Mouse (Mus musculus) embryonic facial prominence, embryonic 13.5 days (tissue): ENCODE results near the gene Angptl1. TPM values are rescaled to one million over a fixed set of nuclear protein-coding genes. Genes with fewer than 3 reads are reported as not detected.
A peak's percentile ranks its signal among the peaks of the same experiment; 100 is the strongest.

Experiments used
- ATAC-seq: fragments of 200-750 bp; cut with Nextera tagmentation; 2 replicates; pipeline ENCODE4 v1.8.0; 2017; ENCODE audit warnings: low read depth; ENCODE audit not compliant: insufficient number of reproducible peaks, insufficient read depth, low FRiP score, low TSS enrichment
- H3K27ac ChIP-seq: fragments of 300-500 bp; sonication (generic); 2 replicates; pipeline ENCODE4 v1.5.1; 2015; ENCODE audit warnings: moderate library complexity, mild to moderate bottlenecking, inconsistent platforms
- H3K27me3 ChIP-seq: fragments of 300-500 bp; sonication (generic); 2 replicates; pipeline ENCODE4 v1.6.1; 2015; ENCODE audit warnings: mild to moderate bottlenecking, inconsistent platforms
- H3K36me3 ChIP-seq: fragments of 300-500 bp; sonication (generic); 2 replicates; pipeline ENCODE4 v1.6.1; 2015; ENCODE audit warnings: mild to moderate bottlenecking, inconsistent platforms
- H3K4me1 ChIP-seq: fragments of 300-500 bp; sonication (generic); 2 replicates; pipeline ENCODE4 v1.6.1; 2015; ENCODE audit warnings: inconsistent platforms
- H3K4me2 ChIP-seq: fragments of 300-500 bp; sonication (generic); 2 replicates; pipeline ENCODE4 v1.6.1; 2015; ENCODE audit warnings: moderate library complexity, mild to moderate bottlenecking, inconsistent platforms
- H3K4me3 ChIP-seq: fragments of 300-500 bp; sonication (generic); 2 replicates; pipeline ENCODE4 v1.5.1; 2015; ENCODE audit warnings: mild to moderate bottlenecking, inconsistent platforms
- H3K9ac ChIP-seq: fragments of 300-500 bp; sonication (generic); 2 replicates; pipeline ENCODE4 v1.6.1; 2015; ENCODE audit warnings: mild to moderate bottlenecking, inconsistent platforms
- H3K9me3 ChIP-seq: fragments of 300-500 bp; sonication (generic); 2 replicates; pipeline ENCODE4 v1.6.1; 2016; ENCODE audit warnings: inconsistent platforms
- WGBS: fragments of 180-500 bp; shearing (Covaris S2); methylation state at CpG from one replicate; pipeline ENCODE4 v1.1.7; 2015; ENCODE audit warnings: mixed read lengths; 5-methylcytosine and 5-hydroxymethylcytosine counted together
- polyA plus RNA-seq: library from polyadenylated mRNA; unstranded; fragments of >200 nt; fragmentation: Nextera tagmentation; extraction: Ambion mirVana; gene quantifications from 2 replicates; pipeline ENCODE4 v1.2.1, GENCODE M21; 2015

Angptl1 gene
- polyA plus RNA-seq, 1 experiment from 2014 or later = 17.7 TPM

DNA sequence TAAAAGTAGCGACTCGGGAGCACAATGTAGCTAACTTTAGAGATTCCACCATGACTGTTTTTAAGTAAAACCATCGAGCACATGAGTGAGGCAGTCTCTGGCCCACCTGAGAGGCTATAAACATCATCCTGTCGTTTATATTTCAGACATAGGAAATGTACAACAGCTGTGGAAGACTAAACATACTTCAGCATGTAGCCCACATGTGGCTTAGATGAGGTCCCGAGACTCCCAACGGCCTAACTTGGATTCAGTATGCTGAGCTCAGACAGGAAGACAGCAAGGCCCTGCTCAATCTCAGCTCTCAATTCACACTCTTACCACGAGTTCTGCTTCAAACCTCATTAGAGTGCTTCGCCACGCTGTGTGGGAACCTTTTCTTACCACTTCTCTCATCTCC is 14.0 kb downstream of the Angptl1 start:
- WGBS = 25% methylated on average over 9 of the region's 9 CpGs
- Histone ChIP-seq H3K27me3 (no peaks in the 10 kb centered on the region), H3K4me2 (no peak overlapping the region), H3K4me1 (peaks cover 13% of the 10 kb centered on the region), H3K9me3 (no peaks in the 10 kb centered on the region), H3K4me3 (no peak overlapping the region), H3K9ac (no peak overlapping the region), H3K27ac (peak overlapping the region; percentile 58; the same call in 1 of the 2 replicates), H3K36me3 (peaks cover 15% of the 10 kb centered on the region)
- no peak; the same call in 1 of the 2 replicates for ATAC-seq

GRCm38 (mm10) chr1:156852872-156853271 is 14.5 kb downstream of the Angptl1 start:
- Histone ChIP-seq H3K4me1 (peaks cover 13% of the 10 kb centered on the region), H3K27ac (peak overlapping the region; percentile 62), H3K27me3 (no peaks in the 10 kb centered on the region), H3K4me3 (no peak overlapping the region), H3K9ac (no peak overlapping the region), H3K36me3 (peaks cover 15% of the 10 kb centered on the region), H3K4me2 (no peak overlapping the region), H3K9me3 (no peaks in the 10 kb centered on the region)
- WGBS = 42% methylated on average over 5 of the region's 5 CpGs
- no peak for ATAC-seq

GRCm38 (mm10) chr1:156854558-156854957 is 16.2 kb downstream of the Angptl1 start:
- Histone ChIP-seq H3K27ac (no peak overlapping the region), H3K36me3 (peaks cover 15% of the 10 kb centered on the region), H3K4me3 (no peak overlapping the region), H3K4me1 (peaks cover 17% of the 10 kb centered on the region), H3K27me3 (no peaks in the 10 kb centered on the region), H3K9ac (no peak overlapping the region), H3K9me3 (no peaks in the 10 kb centered on the region), H3K4me2 (no peak overlapping the region)
- ATAC-seq = no peak
- 87% methylated on average over 4 of the region's 4 CpGs for WGBS

- Histone ChIP-seq H3K9ac (no peak overlapping the region), H3K4me2 (no peak overlapping the region)
Observed at GRCm38 (mm10) chr1:156856666-156857065, 18.3 kb downstream of the Angptl1 start.

DNA sequence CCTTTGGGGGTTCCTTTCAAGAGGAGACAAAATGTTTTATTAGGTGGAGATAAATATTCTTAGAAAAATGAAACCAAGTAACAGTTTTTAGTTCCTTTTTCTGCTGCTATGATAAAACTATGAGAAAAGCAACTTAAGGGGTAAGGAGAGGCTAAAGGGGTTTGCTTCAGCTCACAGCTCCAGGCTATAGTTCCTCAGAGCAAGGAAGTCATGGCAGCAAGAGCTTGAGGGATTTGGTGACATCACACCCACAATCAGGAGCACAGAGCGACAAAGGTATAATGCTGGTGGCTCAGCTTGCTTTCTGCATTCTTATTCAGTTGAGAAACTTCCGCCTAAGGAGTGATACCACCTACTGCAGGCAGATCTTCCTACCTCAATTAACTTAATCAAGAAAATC is 20.8 kb downstream of the Angptl1 start:
- no peaks in the 10 kb centered on the region for H3K27me3 ChIP-seq
- ATAC-seq = no peak
- H3K36me3 ChIP-seq = peaks cover 10% of the 10 kb centered on the region; the same call in 1 of the 2 replicates
- no peaks in the 10 kb centered on the region for H3K9me3 ChIP-seq
- no peak overlapping the region for H3K9ac ChIP-seq
- no peak overlapping the region for H3K4me2 ChIP-seq
- WGBS = 81% methylated on average over 2 of the region's 2 CpGs
- H3K4me3 ChIP-seq = no peak overlapping the region
- H3K27ac ChIP-seq = no peak overlapping the region
- H3K4me1 ChIP-seq = peaks cover 15% of the 10 kb centered on the region

More at GRCm38 (mm10) chr1:156856666-156857065, 18.3 kb downstream of the Angptl1 start:
- Histone ChIP-seq H3K36me3 (peaks cover 10% of the 10 kb centered on the region; the same call in 1 of the 2 replicates), H3K4me1 (peaks cover 21% of the 10 kb centered on the region), H3K27me3 (no peaks in the 10 kb centered on the region), H3K9me3 (no peaks in the 10 kb centered on the region), H3K4me3 (no peak overlapping the region), H3K27ac (no peak overlapping the region)
- 90% methylated on average over 2 of the region's 2 CpGs for WGBS
- ATAC-seq = no peak

DNA sequence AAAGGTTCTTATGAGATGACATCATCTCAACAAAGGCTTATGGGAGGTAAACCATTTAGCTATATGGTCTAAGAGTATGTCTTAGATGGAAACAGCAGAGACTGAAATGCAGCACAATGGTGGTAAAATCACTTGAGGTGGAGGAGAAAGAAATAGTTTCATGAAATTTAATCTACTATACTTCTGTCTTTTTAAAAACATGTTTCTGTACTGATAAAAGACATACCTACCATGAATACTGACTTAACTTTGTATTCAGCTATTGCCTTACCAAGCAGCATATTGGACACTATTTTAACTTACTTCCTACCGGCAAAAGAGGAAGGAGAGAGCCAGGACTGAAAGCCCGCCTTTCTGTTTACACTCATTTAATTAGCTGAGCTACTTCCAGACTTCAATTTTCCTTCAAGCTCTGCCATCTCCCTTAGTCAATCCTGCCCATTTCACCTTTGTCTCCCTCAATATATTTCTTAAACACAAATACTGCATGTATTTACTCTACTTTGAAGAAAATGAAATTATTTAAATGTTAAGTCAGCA is 21.4 kb downstream of the Angptl1 start:
- WGBS = 39% methylated on average over 2 of the region's 2 CpGs
- H3K27ac ChIP-seq = no peak overlapping the region

DNA sequence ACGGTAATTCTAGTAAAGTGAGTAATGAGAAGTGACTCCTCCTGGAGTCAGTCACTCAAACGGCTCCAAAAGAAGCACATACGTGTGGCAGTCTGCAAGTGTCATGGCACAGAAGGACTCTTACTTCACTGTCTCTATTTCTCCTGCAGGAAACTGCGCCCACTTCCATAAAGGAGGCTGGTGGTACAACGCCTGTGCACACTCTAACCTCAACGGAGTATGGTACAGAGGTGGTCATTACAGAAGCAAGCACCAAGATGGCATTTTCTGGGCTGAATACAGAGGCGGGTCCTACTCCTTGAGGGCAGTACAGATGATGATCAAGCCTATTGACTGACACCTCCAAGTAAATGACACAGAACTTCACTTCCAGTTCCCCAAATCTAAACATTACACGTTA is 21.9 kb downstream of the Angptl1 start:
- 68% methylated on average over 8 of the region's 8 CpGs for WGBS
- no peak for ATAC-seq
- H3K9me3 ChIP-seq = no peaks in the 10 kb centered on the region
- H3K4me3 ChIP-seq = no peak overlapping the region
- no peak overlapping the region for H3K9ac ChIP-seq
- H3K27me3 ChIP-seq = no peaks in the 10 kb centered on the region
- peaks cover 19% of the 10 kb centered on the region for H3K4me1 ChIP-seq
- H3K4me2 ChIP-seq = no peak overlapping the region
- H3K36me3 ChIP-seq = peaks cover 5% of the 10 kb centered on the region; the same call in 1 of the 2 replicates
- H3K27ac ChIP-seq = no peak overlapping the region

More for the DNA sequence above, 21.4 kb downstream of the Angptl1 start:
- Histone ChIP-seq H3K4me1 (peaks cover 19% of the 10 kb centered on the region), H3K36me3 (peaks cover 5% of the 10 kb centered on the region; the same call in 1 of the 2 replicates), H3K4me3 (no peak overlapping the region), H3K9me3 (no peaks in the 10 kb centered on the region), H3K9ac (no peak overlapping the region), H3K27me3 (no peaks in the 10 kb centered on the region), H3K4me2 (no peak overlapping the region)
- ATAC-seq = no peak

GRCm38 (mm10) chr1:156861475-156862043 is 23.2 kb downstream of the Angptl1 start:
- WGBS = 51% methylated on average over 4 of the region's 4 CpGs
- H3K27me3 ChIP-seq = no peaks in the 10 kb centered on the region
- H3K4me1 ChIP-seq = peaks cover 19% of the 10 kb centered on the region
- peaks cover under 1% of the 10 kb centered on the region; the same call in 1 of the 2 replicates for H3K36me3 ChIP-seq
- H3K9ac ChIP-seq = no peak overlapping the region
- no peak overlapping the region for H3K4me2 ChIP-seq
- no peak for ATAC-seq
- H3K9me3 ChIP-seq = no peaks in the 10 kb centered on the region
- no peak overlapping the region for H3K4me3 ChIP-seq
- no peak overlapping the region for H3K27ac ChIP-seq

GRCm38 (mm10) chr1:156863726-156864125 is 25.4 kb downstream of the Angptl1 start:
- WGBS = 64% methylated on average over 3 of the region's 3 CpGs
- Histone ChIP-seq H3K27ac (peak overlapping the region; percentile 24; the same call in 1 of the 2 replicates), H3K9ac (no peak overlapping the region), H3K4me1 (peaks cover 19% of the 10 kb centered on the region), H3K4me2 (no peak overlapping the region), H3K4me3 (no peak overlapping the region), H3K9me3 (no peaks in the 10 kb centered on the region), H3K27me3 (no peaks in the 10 kb centered on the region), H3K36me3 (no peaks in the 10 kb centered on the region)
- no peak for ATAC-seq

GRCm38 (mm10) chr1:156864240-156864639 is 25.9 kb downstream of the Angptl1 start:
- no peak overlapping the region for H3K9ac ChIP-seq
- H3K36me3 ChIP-seq = no peaks in the 10 kb centered on the region
- WGBS = 38% methylated on average over 3 of the region's 3 CpGs
- H3K27me3 ChIP-seq = no peaks in the 10 kb centered on the region
- no peak overlapping the region for H3K4me2 ChIP-seq
- H3K9me3 ChIP-seq = no peaks in the 10 kb centered on the region
- H3K4me1 ChIP-seq = peaks cover 18% of the 10 kb centered on the region
- H3K4me3 ChIP-seq = no peak overlapping the region
- no peak for ATAC-seq
- H3K27ac ChIP-seq = peak overlapping the region; percentile 24; the same call in 1 of the 2 replicates

- Histone ChIP-seq H3K4me2 (no peak overlapping the region), H3K4me1 (no peaks in the 10 kb centered on the region), H3K27me3 (no peaks in the 10 kb centered on the region), H3K9me3 (no peaks in the 10 kb centered on the region), H3K9ac (no peak overlapping the region), H3K36me3 (peaks cover 17% of the 10 kb centered on the region), H3K4me3 (no peak overlapping the region), H3K27ac (no peak overlapping the region)
- 92% methylated on average over 5 of the region's 5 CpGs for whole genome bisulfite sequencing
- no peak for ATAC-seq
Observed at GRCm38 (mm10) chr1:156870028-156870427, 31.7 kb downstream of the Angptl1 start.

GRCm38 (mm10) chr1:156870616-156871015 is 32.3 kb downstream of the Angptl1 start:
- 86% methylated on average over 4 of the region's 4 CpGs for WGBS

More at GRCm38 (mm10) chr1:156870616-156871015, 32.3 kb downstream of the Angptl1 start:
- Histone ChIP-seq H3K9ac (no peak overlapping the region), H3K36me3 (peaks cover 17% of the 10 kb centered on the region), H3K4me3 (no peak overlapping the region), H3K27ac (no peak overlapping the region), H3K27me3 (no peaks in the 10 kb centered on the region), H3K4me2 (no peak overlapping the region), H3K9me3 (no peaks in the 10 kb centered on the region), H3K4me1 (no peaks in the 10 kb centered on the region)
- no peak for ATAC-seq
